Mouse (Mus musculus) neural tube, embryonic 15.5 days (tissue): Measurements from ENCODE around the gene 2510039O18Rik. TPM values are rescaled to one million over a fixed set of nuclear protein-coding genes. Genes with fewer than 3 reads are reported as not detected.

Source experiments
- polyA plus RNA-seq: library from polyadenylated mRNA; unstranded; fragments of >200 nt; fragmentation: Nextera tagmentation; extraction: Ambion mirVana; gene quantifications from 2 replicates; pipeline ENCODE4 v1.2.1, GENCODE M21; 2015

2510039O18Rik gene
- polyA plus RNA-seq, 1 experiment from 2014 or later, result 11.5 TPM

Other genes starting within 250 kb of the 2510039O18Rik start
- gene Zfp534, start 238.3 kb upstream of the 2510039O18Rik start, polyA plus RNA-seq, result not detected in 2 replicates
- 4.0 and 6.3 TPM in 2 replicates for gene Zfp984, start 131.1 kb upstream of the 2510039O18Rik start, polyA plus RNA-seq
- gene Zfp933, start 92.5 kb upstream of the 2510039O18Rik start, polyA plus RNA-seq, result 6.8 and 7.0 TPM in 2 replicates
- 36.8 and 41.5 TPM in 2 replicates for gene Miip, start 72.1 kb upstream of the 2510039O18Rik start, polyA plus RNA-seq
- gene Fv1, start 71.9 kb upstream of the 2510039O18Rik start, polyA plus RNA-seq, result 9.5 and 11.4 TPM in 2 replicates
- 89.9 and 100 TPM in 2 replicates for gene Mfn2, start 36.2 kb upstream of the 2510039O18Rik start, polyA plus RNA-seq
- gene Plod1, start 4.1 kb upstream of the 2510039O18Rik start, polyA plus RNA-seq, result 29.2 and 31.8 TPM in 2 replicates
- gene Nppb, start 44.9 kb downstream of the 2510039O18Rik start, polyA plus RNA-seq, result 0.33 TPM in 1 of 2 replicates, not detected in the other
- 1.6 and 1.7 TPM in 2 replicates for gene Nppa, start 59.8 kb downstream of the 2510039O18Rik start, polyA plus RNA-seq
- gene Clcn6, start 97.9 kb downstream of the 2510039O18Rik start, polyA plus RNA-seq, result 28.0 and 29.0 TPM in 2 replicates
- 16.5 and 17.3 TPM in 2 replicates for gene Mthfr, start 98.2 kb downstream of the 2510039O18Rik start, polyA plus RNA-seq
- gene Agtrap, start 147.1 kb downstream of the 2510039O18Rik start, polyA plus RNA-seq, result 5.2 and 10.4 TPM in 2 replicates
- gene Mad2l2, start 189.5 kb downstream of the 2510039O18Rik start, polyA plus RNA-seq, result 99.2 and 99.9 TPM in 2 replicates
- 7.3 and 10.4 TPM in 2 replicates for gene Draxin, start 189.8 kb downstream of the 2510039O18Rik start, polyA plus RNA-seq
- gene Fbxo6, start 211.2 kb downstream of the 2510039O18Rik start, polyA plus RNA-seq, result 20.6 and 21.9 TPM in 2 replicates
- 89.4 and 104 TPM in 2 replicates for gene Fbxo44, start 219.6 kb downstream of the 2510039O18Rik start, polyA plus RNA-seq
- 17.2 and 19.0 TPM in 2 replicates for gene Fbxo2, start 219.7 kb downstream of the 2510039O18Rik start, polyA plus RNA-seq